In the genomic region with DNA sequence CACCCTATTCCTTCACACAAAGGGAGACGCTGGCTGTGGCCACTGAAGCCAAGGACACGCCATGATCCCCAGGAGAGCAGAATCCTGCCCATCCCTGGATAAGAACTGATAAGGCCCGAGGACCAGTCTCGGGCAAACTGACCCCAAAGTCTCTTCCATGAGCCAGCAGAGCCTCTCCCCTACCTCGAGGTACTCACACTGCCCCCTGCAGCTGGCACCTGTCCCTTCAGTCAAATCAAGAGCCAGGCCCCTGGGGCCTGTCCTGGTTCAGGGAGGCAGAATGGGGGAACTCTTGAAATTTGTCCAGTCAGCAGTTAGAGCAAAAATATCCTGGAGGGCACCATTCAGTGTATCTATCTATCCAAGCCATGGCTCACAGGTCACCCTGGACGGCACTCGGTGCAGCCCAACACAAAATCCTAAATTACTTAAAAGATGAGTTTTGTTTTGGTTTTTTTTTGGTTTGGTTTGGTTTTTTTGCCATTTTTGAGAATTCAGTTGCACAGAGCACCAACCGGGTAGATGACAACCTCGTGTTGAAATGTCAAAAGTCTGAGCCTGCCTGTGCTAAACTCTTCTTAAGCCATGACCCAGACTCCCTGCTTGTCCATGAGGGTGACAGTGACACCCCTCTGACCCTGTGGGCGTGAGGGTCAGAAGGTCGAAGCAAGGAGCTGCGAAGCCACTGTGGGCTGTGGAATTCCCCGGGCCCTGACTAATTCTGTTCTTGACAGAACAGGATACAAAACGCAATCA, we compare ENCODE assay signal across 23 mouse cellular contexts. TPM values are rescaled to one million over a fixed set of nuclear protein-coding genes. Genes with fewer than 3 reads are reported as not detected.
DNase-seq lines count a peak whose midpoint lies in the region; ATAC-seq and TF ChIP-seq lines count a peak whose summit lies in the region.
"Had no signal": no experiment of that assay in that cellular context is flagged by ENCODE, and none has a peak within 500 bp of the region (broad histone marks: within the 10 kb centered on the region; RNA-seq: fewer than 3 reads in every experiment).

No protein-coding gene starts in this region.

- TF ChIP-seq POLR2A in heart, adult 2 months (IDR thresholded peaks at IDR 0.05; ENCODE audit: insufficient read depth, low read depth, low read length) = no peak
- no peak for TF ChIP-seq POLR2A in CH12.LX (IDR thresholded peaks at IDR 0.05; ENCODE audit: low read depth, low read length)
- TF ChIP-seq POLR2A in brain, embryonic 14.5 days (IDR thresholded peaks at IDR 0.05; ENCODE audit: borderline replicate concordance, extremely low read depth, insufficient read depth, insufficient read length, poor library complexity, severe bottlenecking) = no peak

- no peaks in the 10 kb centered on the region for H3K79me2 ChIP-seq in heart, adult 2 months (replicated peaks; ENCODE audit: control insufficient read depth, insufficient read depth, low read length)
- no peaks in the 10 kb centered on the region for H3K79me2 ChIP-seq in CH12.LX (replicated peaks; ENCODE audit: control insufficient read depth, extremely low read depth, insufficient read depth, poor library complexity, severe bottlenecking)

- no peak for DNase-seq in heart, adult 2 months
- DNase-seq in layer of hippocampus, adult 2 months (ENCODE audit: low spot score in 2 of 2) = no peak
- no peak for DNase-seq in layer of hippocampus, adult 8-10 months (ENCODE audit: low spot score in 2 of 2)
- no peak for DNase-seq in CH12.LX (ENCODE audit: extremely low read depth)
- no peak for DNase-seq in brain, embryonic 14.5 days (ENCODE audit: low read depth)
- DNase-seq in urinary bladder, postnatal 36 days (ENCODE audit: low spot score in 2 of 2) = no peak
- DNase-seq: adrenal gland, postnatal 14 days; cerebellum, adult 9-10 months; gastrocnemius, postnatal 10 days; heart, adult 11 months; kidney, adult 11 months; kidney, postnatal 14 days; layer of hippocampus, postnatal 36 days; liver, embryonic 13.5 days; thymus, adult 2 months had no signal

- peaks cover 35% of the 10 kb centered on the region for H3K4me1 ChIP-seq in heart, adult 2 months (ENCODE audit: control insufficient read depth, insufficient read depth, low read length)
- H3K4me1 ChIP-seq in heart, embryonic 12.5 days (replicated peaks) = peaks cover 18% of the 10 kb centered on the region
- H3K4me1 ChIP-seq in CH12.LX (ENCODE audit: control insufficient read depth in 1 of 2, insufficient read depth in 2 of 2) = peaks cover 7 to 30% of the 10 kb centered on the region in 2 experiments

- ATAC-seq in heart, embryonic 12.5 days (ENCODE audit: insufficient number of reproducible peaks, low FRiP score) = no peak
- ATAC-seq: forebrain, embryonic 15.5 days had no signal

- no peak overlapping the region for H3K9ac ChIP-seq in heart, adult 2 months (ENCODE audit: low read depth, low read length)
- no peak overlapping the region for H3K9ac ChIP-seq in heart, embryonic 12.5 days
- H3K9ac ChIP-seq in CH12.LX (ENCODE audit: insufficient read depth, low read depth) = no peak overlapping the region
- H3K9ac ChIP-seq: forebrain, embryonic 15.5 days; heart, embryonic 13.5 days; hindbrain, embryonic 14.5 days; limb, embryonic 13.5 days; liver, embryonic 13.5 days; lung, embryonic 15.5 days; neural tube, embryonic 15.5 days had no signal

- TF ChIP-seq EP300 in heart, adult 2 months (IDR thresholded peaks at IDR 0.05; ENCODE audit: insufficient read depth, low read depth, low read length) = no peak
- no peak for TF ChIP-seq EP300 in CH12.LX (IDR thresholded peaks at IDR 0.05; ENCODE audit: low read length)

- in situ Hi-C loops in CH12.LX (cut with MboI; ENCODE audit: low pct_ligation_motif_present, low pct_unique_long_range_greater_than_20kb, low sequenced_read_pairs) = no loop called here

- WGBS in heart, adult 2 months = 63% methylated on average over 14 of the region's 14 CpGs
- 58% methylated on average over 14 of the region's 14 CpGs for WGBS in heart, embryonic 12.5 days

- H3K9me3 ChIP-seq in heart, embryonic 12.5 days (replicated peaks) = no peaks in the 10 kb centered on the region
- H3K9me3 ChIP-seq in CH12.LX (replicated peaks; ENCODE audit: low read length) = no peaks in the 10 kb centered on the region
- H3K9me3 ChIP-seq: forebrain, embryonic 15.5 days; heart, embryonic 13.5 days; limb, embryonic 13.5 days; liver, embryonic 13.5 days; lung, embryonic 15.5 days; neural tube, embryonic 15.5 days had no signal

- peak overlapping the region; percentile 36; the same call in 1 of the 2 replicates for H3K27ac ChIP-seq in heart, adult 2 months
- H3K27ac ChIP-seq in heart, embryonic 12.5 days (ENCODE audit: poor library complexity, severe bottlenecking) = no peak overlapping the region
- no peak overlapping the region for H3K27ac ChIP-seq in layer of hippocampus, adult 2 months
- no peak overlapping the region for H3K27ac ChIP-seq in CH12.LX (ENCODE audit: insufficient read depth, low read depth)
- H3K27ac ChIP-seq: forebrain, embryonic 15.5 days; heart, embryonic 13.5 days; hindbrain, embryonic 14.5 days; limb, embryonic 13.5 days; liver, embryonic 13.5 days; lung, embryonic 15.5 days; neural tube, embryonic 15.5 days had no signal

- TF ChIP-seq RAD21 in CH12.LX (IDR thresholded peaks at IDR 0.05; ENCODE audit: low read depth, low read length) = peak; percentile 3

- TF ChIP-seq CTCF in heart, adult 2 months (IDR thresholded peaks at IDR 0.05) = peak; percentile 34
- TF ChIP-seq CTCF in layer of hippocampus, adult 2 months (conservative IDR thresholded peaks at IDR 0.05) = peak; percentile 36
- TF ChIP-seq CTCF in CH12.LX (conservative IDR thresholded peaks at IDR 0.05 in 1 of 2, IDR thresholded peaks at IDR 0.05 in 1 of 2; ENCODE audit: low read depth in 2 of 2, low read length in 2 of 2) = peak in 1 of 2 experiments; percentile 53; a peak in 2 of 4 replicates
- TF ChIP-seq CTCF in brain, embryonic 14.5 days (IDR thresholded peaks at IDR 0.05; ENCODE audit: borderline replicate concordance, extremely low read depth, insufficient read depth, insufficient read length) = peak; percentile 13; the same call in 1 of the 2 replicates

- dilution Hi-C loops in CH12.LX (cut with MboI; ENCODE audit: extremely low pct_ligation_motif_present, extremely low pct_unique_long_range_greater_than_20kb, low sequenced_read_pairs) = no loop called here

- no peaks in the 10 kb centered on the region for H3K27me3 ChIP-seq in heart, adult 2 months (ENCODE audit: control insufficient read depth, insufficient read depth, low read length)
- peaks cover 4% of the 10 kb centered on the region for H3K27me3 ChIP-seq in heart, embryonic 12.5 days (replicated peaks)
- H3K27me3 ChIP-seq in CH12.LX (replicated peaks) = peaks cover 53% of the 10 kb centered on the region
- H3K27me3 ChIP-seq: forebrain, embryonic 15.5 days; liver, embryonic 13.5 days; lung, embryonic 15.5 days; neural tube, embryonic 15.5 days had no signal

- intact Hi-C loops in heart, adult 2 months (cut with DNase I) = no loop called here

- H3K4me2 ChIP-seq in heart, embryonic 12.5 days = no peak overlapping the region
- no peak overlapping the region for H3K4me2 ChIP-seq in CH12.LX (ENCODE audit: insufficient read depth, low read depth, poor library complexity, severe bottlenecking)
- H3K4me2 ChIP-seq: forebrain, embryonic 15.5 days; heart, embryonic 13.5 days; hindbrain, embryonic 14.5 days; limb, embryonic 13.5 days; liver, embryonic 13.5 days; lung, embryonic 15.5 days; midbrain, embryonic 11.5 days; neural tube, embryonic 15.5 days had no signal

- peaks cover 6% of the 10 kb centered on the region; the same call in 1 of the 2 replicates for H3K36me3 ChIP-seq in heart, adult 2 months (ENCODE audit: control insufficient read depth, insufficient read depth, low read length)
- no peaks in the 10 kb centered on the region; the same call in 1 of the 2 replicates for H3K36me3 ChIP-seq in heart, embryonic 12.5 days
- no peaks in the 10 kb centered on the region for H3K36me3 ChIP-seq in CH12.LX (replicated peaks in 1 of 2; ENCODE audit: control insufficient read depth in 1 of 2, insufficient read depth in 1 of 2, low read length in 1 of 2)
- H3K36me3 ChIP-seq: forebrain, embryonic 15.5 days; limb, embryonic 13.5 days; liver, embryonic 13.5 days; lung, embryonic 15.5 days; neural tube, embryonic 15.5 days had no signal

- no peak overlapping the region for H3K4me3 ChIP-seq in heart, adult 2 months
- no peak overlapping the region for H3K4me3 ChIP-seq in heart, embryonic 12.5 days
- H3K4me3 ChIP-seq in layer of hippocampus, adult 2 months = no peak overlapping the region
- H3K4me3 ChIP-seq in CH12.LX (replicated peaks in 1 of 3; ENCODE audit: low read depth in 2 of 3, low read length in 2 of 3, poor library complexity in 1 of 3) = no peak overlapping the region
- H3K4me3 ChIP-seq: forebrain, embryonic 15.5 days; heart, embryonic 13.5 days; limb, embryonic 13.5 days; liver, embryonic 13.5 days; lung, embryonic 15.5 days; neural tube, embryonic 15.5 days had no signal

RNA-seq across cellular contexts. Expression of a gene that starts 9.3 kb away (rescaled TPM):
- 10 to 100 TPM; 11.1 to 11.6 TPM for total RNA-seq in heart, adult 2 months (2021)
- polyA plus RNA-seq in heart, adult 2 months (2012; rRNA removed) = 15.0 and 19.1 TPM in 2 replicates
- 7.3 and 7.9 TPM in 2 replicates for polyA plus RNA-seq in heart, embryonic 12.5 days (2016; fragmentation: Nextera tagmentation; extraction: Ambion mirVana)
- total RNA-seq in layer of hippocampus, adult 2 months (2021) = 1 to 10 TPM; 4.4 to 4.7 TPM
- total RNA-seq in layer of hippocampus, adult 8-10 months (2022) = 10 to 100 TPM in 1 of 4 experiments, 1 to 10 TPM in 3; 6.5 to 11.2 (median 8.1) TPM
- total RNA-seq in CH12.LX (2012; rRNA removed) (35.2 and 43.2 TPM in 2 replicates), CH12.LX (2014; rRNA removed) (46.5 and 52.5 TPM in 2 replicates)
- 57.7 and 63.7 TPM in 2 replicates for polyA plus RNA-seq in CH12.LX (2012; ENCODE audit: insufficient read length, low read depth)
- polyA plus RNA-seq in brain, embryonic 14.5 days (2012; rRNA removed) = 37.6 and 72.6 TPM in 2 replicates

RNA-seq across cellular contexts. Expression of a gene that starts 20.3 kb away (rescaled TPM):
- total RNA-seq in heart, adult 2 months (2021) = 10 to 100 TPM; 15.0 to 17.0 TPM
- polyA plus RNA-seq in heart, adult 2 months (2012; rRNA removed) = 22.3 and 28.5 TPM in 2 replicates
- polyA plus RNA-seq in heart, embryonic 12.5 days (2016; fragmentation: Nextera tagmentation; extraction: Ambion mirVana) = 6.1 and 7.5 TPM in 2 replicates
- total RNA-seq in layer of hippocampus, adult 2 months (2021) = 1 to 10 TPM; 5.4 to 5.5 TPM
- 1 to 10 TPM; 6.6 to 8.2 (median 6.9) TPM for total RNA-seq in layer of hippocampus, adult 8-10 months (2022)
- total RNA-seq in CH12.LX (2012; rRNA removed) (0.08 TPM in 1 of 2 replicates, not detected in the other), CH12.LX (2014; rRNA removed) (not detected in 2 replicates)
- polyA plus RNA-seq in CH12.LX (2012; ENCODE audit: insufficient read length, low read depth) = not detected in 2 replicates
- polyA plus RNA-seq in brain, embryonic 14.5 days (2012; rRNA removed) = 5.1 and 5.5 TPM in 2 replicates

RNA-seq across cellular contexts. Expression of a gene that starts 59.9 kb away (rescaled TPM):
- total RNA-seq in heart, adult 2 months (2021) = 10 to 100 TPM; 30.8 to 37.1 TPM
- polyA plus RNA-seq in heart, adult 2 months (2012; rRNA removed) = 62.3 and 71.8 TPM in 2 replicates
- 40.5 and 40.8 TPM in 2 replicates for polyA plus RNA-seq in heart, embryonic 12.5 days (2016; fragmentation: Nextera tagmentation; extraction: Ambion mirVana)
- 10 to 100 TPM; 12.2 to 13.7 TPM for total RNA-seq in layer of hippocampus, adult 2 months (2021)
- total RNA-seq in layer of hippocampus, adult 8-10 months (2022) = 10 to 100 TPM; 14.5 to 18.7 (median 16.2) TPM
- total RNA-seq in CH12.LX (2012; rRNA removed) (not detected in 2 replicates), CH12.LX (2014; rRNA removed) (not detected in 2 replicates)
- polyA plus RNA-seq in CH12.LX (2012; ENCODE audit: insufficient read length, low read depth) = not detected in 2 replicates
- 9.3 and 13.5 TPM in 2 replicates for polyA plus RNA-seq in brain, embryonic 14.5 days (2012; rRNA removed)

Comparison
In these comparisons a context has a peak if more than half of its experiments do, and no peak if none do; other contexts are left out.
1. RNA of a gene that starts 20.3 kb away (total RNA-seq): 15.0 to 17.0 TPM in heart, adult 2 months, 6.6 to 8.2 TPM in layer of hippocampus, adult 8-10 months and 5.4 to 5.5 TPM in layer of hippocampus, adult 2 months; 0.08 TPM in CH12.LX; every median in the first group is over 4 times any median in the second.
2. RNA of a gene that starts 59.9 kb away (total RNA-seq): 30.8 to 37.1 TPM in heart, adult 2 months, 14.5 to 18.7 TPM in layer of hippocampus, adult 8-10 months and 12.2 to 13.7 TPM in layer of hippocampus, adult 2 months; not detected in CH12.LX; every median in the first group is over 10 times any median in the second.